ENCODE assay signal across 17 mouse cellular contexts in genomic region chr7:28417368-28417767, GRCm38 (mm10). TPM values are rescaled to one million over a fixed set of nuclear protein-coding genes. Genes with fewer than 3 reads are reported as not detected.
DNase-seq lines count a peak whose midpoint lies in the region; ATAC-seq and TF ChIP-seq lines count a peak whose summit lies in the region.
"Had no signal": no experiment of that assay in that cellular context is flagged by ENCODE, and none has a peak within 500 bp of the region (broad histone marks: within the 10 kb centered on the region; RNA-seq: fewer than 3 reads in every experiment).

No protein-coding gene starts in this region.

- peak overlapping the region; percentile 20; the same call in 1 of the 2 replicates for H3K27ac ChIP-seq in hindbrain, postnatal 0 days
- no peak overlapping the region for H3K27ac ChIP-seq in hindbrain, embryonic 10.5 days
- H3K27ac ChIP-seq in lung, embryonic 14.5 days (ENCODE audit: low read depth): no peak overlapping the region
- H3K27ac ChIP-seq: hindbrain, embryonic 13.5 days had no signal

- H3K9me3 ChIP-seq in hindbrain, postnatal 0 days (ENCODE audit: low read length): no peaks in the 10 kb centered on the region
- H3K9me3 ChIP-seq in hindbrain, embryonic 10.5 days: no peaks in the 10 kb centered on the region
- no peaks in the 10 kb centered on the region for H3K9me3 ChIP-seq in lung, embryonic 14.5 days (ENCODE audit: low read depth, low read length)
- H3K9me3 ChIP-seq: hindbrain, embryonic 13.5 days; megakaryocyte, embryonic 14.5 days had no signal

- H3K4me2 ChIP-seq in hindbrain, postnatal 0 days (ENCODE audit: low read depth, low read length): no peak overlapping the region
- no peak overlapping the region for H3K4me2 ChIP-seq in lung, embryonic 14.5 days
- H3K4me2 ChIP-seq: hindbrain, embryonic 13.5 days had no signal

- H3K27me3 ChIP-seq in hindbrain, postnatal 0 days (ENCODE audit: insufficient read depth, low read length): no peaks in the 10 kb centered on the region
- no peaks in the 10 kb centered on the region for H3K27me3 ChIP-seq in hindbrain, embryonic 10.5 days (ENCODE audit: insufficient read depth, poor library complexity, severe bottlenecking)
- H3K27me3 ChIP-seq in lung, embryonic 14.5 days (ENCODE audit: insufficient read depth, low read length): no peaks in the 10 kb centered on the region
- H3K27me3 ChIP-seq: hindbrain, embryonic 13.5 days; megakaryocyte, embryonic 14.5 days had no signal

- no peak for ATAC-seq in hindbrain, postnatal 0 days
- ATAC-seq in lung, embryonic 14.5 days (ENCODE audit: insufficient read depth): no peak
- ATAC-seq in megakaryocyte progenitor cell, adult 5-6 weeks (replicated peaks; ENCODE audit: poor library complexity): peak; percentile 52; the same call in 1 of the 2 replicates
- ATAC-seq in frontal cortex, adult (ENCODE audit: low TSS enrichment): no peak
- ATAC-seq: forebrain, embryonic 16.5 days had no signal

- no peak overlapping the region for H3K4me3 ChIP-seq in hindbrain, postnatal 0 days (ENCODE audit: low read length)
- H3K4me3 ChIP-seq in hindbrain, embryonic 10.5 days: no peak overlapping the region
- H3K4me3 ChIP-seq in lung, embryonic 14.5 days (ENCODE audit: low read depth, low read length): no peak overlapping the region
- H3K4me3 ChIP-seq: hindbrain, embryonic 13.5 days; megakaryocyte, embryonic 14.5 days had no signal

- TF ChIP-seq CTCF in hindbrain, postnatal 0 days (IDR thresholded peaks at IDR 0.05; ENCODE audit: low read depth): peak; percentile 37; the same call in 1 of the 2 replicates
- TF ChIP-seq CTCF in lung, embryonic 14.5 days (IDR thresholded peaks at IDR 0.05; ENCODE audit: low read depth): peak; percentile 34; the same call in 1 of the 2 replicates

- H3K9ac ChIP-seq in hindbrain, postnatal 0 days (replicated peaks; ENCODE audit: low read length): no peak overlapping the region
- H3K9ac ChIP-seq in lung, embryonic 14.5 days: no peak overlapping the region
- H3K9ac ChIP-seq: hindbrain, embryonic 13.5 days had no signal

- no peaks in the 10 kb centered on the region for H3K4me1 ChIP-seq in hindbrain, postnatal 0 days (ENCODE audit: insufficient read depth, low read length)
- H3K4me1 ChIP-seq in hindbrain, embryonic 10.5 days (replicated peaks): no peaks in the 10 kb centered on the region
- H3K4me1 ChIP-seq in lung, embryonic 14.5 days (ENCODE audit: insufficient read depth): no peaks in the 10 kb centered on the region

- no peak for DNase-seq in hindbrain, postnatal 0 days (ENCODE audit: low spot score)
- DNase-seq in hindbrain, embryonic 10.5 days (ENCODE audit: low spot score): no peak
- DNase-seq in lung, embryonic 14.5 days: no peak
- no peak for DNase-seq in lung, postnatal 14 days
- peak; percentile 64 for DNase-seq in ES-CJ7 (ENCODE audit: low read depth, low spot score)
- DNase-seq: cerebellum, adult 2 months; embryo, embryonic 11 days; gastrocnemius, postnatal 14 days; kidney, adult 8-10 months; lung, adult 18-20 months; right cerebral cortex, adult 18-20 months; thymus, adult 18-20 months had no signal

- peaks cover 25% of the 10 kb centered on the region for H3K36me3 ChIP-seq in hindbrain, postnatal 0 days (ENCODE audit: insufficient read depth, low read length)
- H3K36me3 ChIP-seq in hindbrain, embryonic 10.5 days: peaks cover 100% of the 10 kb centered on the region
- peaks cover 84% of the 10 kb centered on the region for H3K36me3 ChIP-seq in lung, embryonic 14.5 days (ENCODE audit: insufficient read depth)

RNA-seq across cellular contexts. Expression of gene Gmfg, which starts 19.9 kb away (rescaled TPM):
- 0.16 and 2.9 TPM in 2 replicates for total RNA-seq in hindbrain, postnatal 0 days (2014; rRNA removed)
- polyA plus RNA-seq in hindbrain, postnatal 0 days (2015; fragmentation: Nextera tagmentation; extraction: Ambion mirVana): 5.5 and 6.2 TPM in 2 replicates
- polyA plus RNA-seq in hindbrain, embryonic 10.5 days (2016; fragmentation: Nextera tagmentation; extraction: Ambion mirVana): 6.7 and 7.1 TPM in 2 replicates
- 30.5 and 37.0 TPM in 2 replicates for polyA plus RNA-seq in lung, embryonic 14.5 days (2014; fragmentation: Nextera tagmentation; extraction: Ambion mirVana)
- 378 and 389 TPM in 2 replicates for total RNA-seq in megakaryocyte progenitor cell, adult 5-6 weeks (2015)
- total RNA-seq in megakaryocyte progenitor cell, adult 5-6 weeks (2017): 658 and 664 TPM in 2 replicates

RNA-seq across cellular contexts. Expression of gene Paf1, which starts 24.6 kb away (rescaled TPM):
- 56.7 and 67.6 TPM in 2 replicates for total RNA-seq in hindbrain, postnatal 0 days (2014; rRNA removed)
- 83.0 and 84.1 TPM in 2 replicates for polyA plus RNA-seq in hindbrain, postnatal 0 days (2015; fragmentation: Nextera tagmentation; extraction: Ambion mirVana)
- polyA plus RNA-seq in hindbrain, embryonic 10.5 days (2016; fragmentation: Nextera tagmentation; extraction: Ambion mirVana): 83.2 and 85.4 TPM in 2 replicates
- 73.1 and 75.4 TPM in 2 replicates for polyA plus RNA-seq in lung, embryonic 14.5 days (2014; fragmentation: Nextera tagmentation; extraction: Ambion mirVana)
- 63.9 and 89.2 TPM in 2 replicates for total RNA-seq in megakaryocyte progenitor cell, adult 5-6 weeks (2015)
- 146 and 184 TPM in 2 replicates for total RNA-seq in megakaryocyte progenitor cell, adult 5-6 weeks (2017)

RNA-seq across cellular contexts. Expression of gene Med29, which starts 24.9 kb away (rescaled TPM):
- total RNA-seq in hindbrain, postnatal 0 days (2014; rRNA removed): 33.6 and 39.5 TPM in 2 replicates
- polyA plus RNA-seq in hindbrain, postnatal 0 days (2015; fragmentation: Nextera tagmentation; extraction: Ambion mirVana): 42.1 and 42.9 TPM in 2 replicates
- 62.9 and 65.0 TPM in 2 replicates for polyA plus RNA-seq in hindbrain, embryonic 10.5 days (2016; fragmentation: Nextera tagmentation; extraction: Ambion mirVana)
- 45.9 and 49.1 TPM in 2 replicates for polyA plus RNA-seq in lung, embryonic 14.5 days (2014; fragmentation: Nextera tagmentation; extraction: Ambion mirVana)
- 30.6 and 36.8 TPM in 2 replicates for total RNA-seq in megakaryocyte progenitor cell, adult 5-6 weeks (2015)
- 18.0 and 21.1 TPM in 2 replicates for total RNA-seq in megakaryocyte progenitor cell, adult 5-6 weeks (2017)

RNA-seq across cellular contexts. Expression of gene Lrfn1, which starts 34.4 kb away (rescaled TPM):
- 140 and 160 TPM in 2 replicates for total RNA-seq in hindbrain, postnatal 0 days (2014; rRNA removed)
- 15.5 and 18.0 TPM in 2 replicates for polyA plus RNA-seq in hindbrain, postnatal 0 days (2015; fragmentation: Nextera tagmentation; extraction: Ambion mirVana)
- polyA plus RNA-seq in hindbrain, embryonic 10.5 days (2016; fragmentation: Nextera tagmentation; extraction: Ambion mirVana): 4.4 and 5.2 TPM in 2 replicates
- polyA plus RNA-seq in lung, embryonic 14.5 days (2014; fragmentation: Nextera tagmentation; extraction: Ambion mirVana): 4.4 and 6.6 TPM in 2 replicates
- 1.2 TPM in 2 replicates for total RNA-seq in megakaryocyte progenitor cell, adult 5-6 weeks (2015)
- 1.7 and 2.3 TPM in 2 replicates for total RNA-seq in megakaryocyte progenitor cell, adult 5-6 weeks (2017)

RNA-seq across cellular contexts. Expression of gene Zfp36, which starts 37.3 kb away (rescaled TPM):
- 2.1 and 3.9 TPM in 2 replicates for total RNA-seq in hindbrain, postnatal 0 days (2014; rRNA removed)
- 3.0 and 3.4 TPM in 2 replicates for polyA plus RNA-seq in hindbrain, postnatal 0 days (2015; fragmentation: Nextera tagmentation; extraction: Ambion mirVana)
- polyA plus RNA-seq in hindbrain, embryonic 10.5 days (2016; fragmentation: Nextera tagmentation; extraction: Ambion mirVana): 5.3 and 5.8 TPM in 2 replicates
- polyA plus RNA-seq in lung, embryonic 14.5 days (2014; fragmentation: Nextera tagmentation; extraction: Ambion mirVana): 12.9 and 13.2 TPM in 2 replicates
- 87.3 and 149 TPM in 2 replicates for total RNA-seq in megakaryocyte progenitor cell, adult 5-6 weeks (2015)
- 26.0 and 46.4 TPM in 2 replicates for total RNA-seq in megakaryocyte progenitor cell, adult 5-6 weeks (2017)
